Mouse (Mus musculus): ENCODE measurements around the gene Obscn.
"Not testable (repeated sequence)": the region's sequence is repeated elsewhere in the genome, so short reads cannot be mapped to it uniquely, and the experiment has no call there.

The Obscn gene

DNA sequence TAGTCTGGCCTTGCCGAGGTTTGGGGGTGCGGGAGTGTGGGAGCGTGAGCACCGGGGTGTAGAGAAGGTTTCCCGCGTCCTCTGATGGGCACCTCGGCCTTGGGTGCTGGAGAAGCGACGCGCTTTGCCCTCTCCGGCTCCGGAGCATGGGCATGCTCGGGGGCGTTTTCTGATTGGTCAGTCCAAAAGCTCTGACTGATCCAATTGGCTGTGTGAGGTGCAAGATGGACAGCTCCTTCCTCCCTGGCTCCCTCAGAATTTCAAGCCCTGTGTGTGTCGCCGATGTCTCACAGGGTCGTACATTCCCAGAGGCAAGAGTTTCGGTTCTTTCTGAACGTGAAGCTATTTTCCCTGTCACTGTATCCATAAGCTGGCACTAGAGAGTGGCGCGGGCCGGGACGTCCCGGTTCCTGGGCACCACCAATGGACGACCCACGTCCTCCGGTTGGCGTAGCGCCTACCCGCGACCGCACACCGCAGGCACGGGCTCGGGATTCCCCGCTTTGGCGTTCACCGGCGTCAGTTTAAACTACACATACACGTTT lies 176.2 kb downstream of the Obscn start:
- peak; percentile 74 for DNase-seq (ENCODE audit: low spot score)

DNA sequence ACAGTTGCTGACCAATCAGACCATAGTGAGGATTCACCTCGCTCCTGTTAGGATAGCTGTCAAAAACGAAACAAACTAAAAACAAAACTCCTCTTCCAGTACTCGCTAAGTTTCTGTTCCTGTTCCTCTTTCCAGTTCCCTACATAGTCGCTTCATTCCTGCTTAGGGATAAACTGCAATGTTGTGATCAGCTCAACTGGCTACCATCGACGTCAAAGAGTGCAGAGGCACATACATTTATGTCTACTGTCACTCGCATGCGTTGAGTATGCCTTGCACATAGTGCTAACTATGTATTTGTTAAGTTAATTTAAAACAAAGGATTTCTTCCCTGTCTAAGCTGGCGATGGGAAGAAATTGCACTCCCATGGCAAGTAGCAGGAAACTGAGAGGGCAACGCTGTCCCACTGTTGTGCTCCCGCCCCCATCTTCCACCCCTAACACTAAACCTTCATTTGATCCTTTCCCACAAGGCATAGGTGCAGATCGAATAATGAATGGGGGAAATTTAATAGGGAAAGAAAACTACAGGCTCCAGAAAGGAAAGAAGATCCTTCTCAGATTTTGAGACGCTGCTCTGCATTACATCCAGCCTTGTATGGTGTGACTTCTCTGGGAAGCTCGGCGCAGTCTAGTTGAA lies 176.9 kb downstream of the Obscn start:
- DNase-seq (ENCODE audit: low spot score), result no peak

DNA sequence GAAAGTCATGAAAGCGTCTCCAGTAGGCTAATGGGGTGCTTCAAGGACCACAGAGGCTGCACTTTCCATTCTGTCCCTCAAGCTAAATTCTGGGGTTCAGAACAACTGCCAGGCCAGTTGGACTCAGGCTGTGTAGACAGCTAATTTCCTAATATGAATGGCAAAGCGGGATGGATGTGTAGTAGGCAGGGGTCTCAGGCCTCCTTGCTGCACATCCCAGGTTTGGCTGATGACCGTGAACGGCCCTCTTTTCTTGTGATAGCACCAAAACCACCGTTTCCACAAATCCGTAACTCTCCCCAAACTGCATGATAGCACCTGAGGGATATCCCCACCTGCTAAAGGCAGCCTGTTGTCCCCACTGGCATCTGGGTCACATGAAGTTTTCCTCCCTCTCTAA lies 177.7 kb downstream of the Obscn start:
- no peak for DNase-seq (ENCODE audit: low spot score)

DNA sequence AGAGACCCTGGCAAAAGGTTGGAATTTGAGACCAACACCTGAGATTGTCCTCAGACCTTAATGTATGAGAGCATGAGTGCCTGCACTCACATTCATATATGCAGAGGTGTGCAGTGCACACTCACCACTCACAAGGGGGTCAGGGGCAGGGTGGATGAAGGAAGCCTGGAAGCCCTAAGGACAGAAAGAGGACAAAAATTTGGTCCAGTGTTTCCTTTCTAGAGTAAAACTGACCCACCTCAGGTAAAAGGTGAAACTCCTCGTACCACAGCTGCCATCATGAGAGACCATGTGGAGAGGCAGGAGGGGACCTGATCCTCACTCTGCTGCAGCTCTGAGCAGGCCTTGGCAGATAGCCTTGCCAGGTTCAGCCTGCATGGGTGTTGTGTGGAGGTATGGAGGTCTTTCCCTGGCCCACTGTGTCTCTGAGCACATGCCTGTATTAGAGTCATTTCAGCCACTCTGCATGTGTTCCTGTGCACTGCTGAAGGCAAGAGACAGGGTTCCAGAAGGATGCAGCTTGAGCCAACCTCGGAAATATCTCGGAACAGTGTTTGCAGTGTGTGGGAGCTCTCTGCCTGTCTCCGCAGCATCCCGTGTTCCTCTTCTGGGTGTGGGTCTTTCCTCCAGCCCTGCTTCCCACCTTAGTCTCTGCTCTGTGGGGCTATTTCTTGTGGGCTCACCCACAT lies 178.8 kb downstream of the Obscn start:
- DNase-seq (ENCODE audit: low spot score), result no peak

DNA sequence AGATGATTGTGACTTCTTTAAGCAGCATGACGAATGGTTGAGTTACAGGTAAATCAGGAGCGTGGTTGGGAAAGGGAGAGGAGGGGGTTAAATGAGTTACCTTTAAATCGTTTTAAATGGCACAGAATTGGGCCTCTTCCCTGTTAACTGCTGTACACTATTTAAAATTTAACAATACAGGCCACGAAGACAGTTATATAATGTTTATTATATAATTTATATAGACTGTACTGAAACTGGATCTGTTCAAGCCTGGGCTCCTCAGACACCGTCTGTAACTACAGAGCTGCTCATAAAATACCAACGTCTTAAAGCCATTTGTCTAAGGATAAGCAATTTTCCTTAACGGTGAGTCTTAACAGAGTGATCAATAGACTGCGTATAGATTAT lies 180.3 kb downstream of the Obscn start:
- no peak for DNase-seq (ENCODE audit: low spot score)

DNA sequence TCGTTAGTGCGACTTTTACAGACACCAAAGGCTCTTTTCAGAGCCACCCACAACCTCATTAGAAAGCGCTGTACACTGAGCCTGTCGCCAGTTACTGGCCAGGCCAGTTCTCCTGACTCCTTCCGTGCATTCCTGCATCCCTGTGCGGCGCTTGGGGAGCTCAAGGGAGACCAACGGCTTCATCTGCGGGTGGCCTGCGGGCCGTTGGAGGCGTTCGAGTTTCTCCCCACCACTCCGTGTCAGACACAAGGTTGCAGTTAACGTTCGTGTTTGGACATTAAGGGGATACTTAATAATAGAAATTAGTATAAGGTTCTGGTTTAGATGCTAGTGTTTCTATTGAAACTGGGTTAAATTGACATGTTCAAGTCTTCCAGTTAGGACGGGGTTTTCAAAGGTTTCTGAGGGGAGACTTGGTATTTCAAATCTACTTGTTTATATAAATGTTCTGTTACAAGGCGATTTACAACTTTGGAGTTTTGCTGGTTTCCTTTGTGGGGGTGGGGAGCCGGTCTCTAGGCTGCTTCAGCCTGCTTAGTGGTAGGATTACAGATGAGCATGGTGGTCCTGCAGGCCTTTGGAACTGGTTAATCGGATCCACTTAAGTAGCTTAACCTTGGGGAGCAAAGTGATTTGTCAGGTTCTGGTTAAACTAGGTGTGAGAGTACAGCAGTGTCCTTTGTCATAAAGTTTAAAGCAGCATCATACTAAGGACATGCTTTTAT lies 180.9 kb downstream of the Obscn start:
- no peak for DNase-seq (ENCODE audit: low spot score)

DNA sequence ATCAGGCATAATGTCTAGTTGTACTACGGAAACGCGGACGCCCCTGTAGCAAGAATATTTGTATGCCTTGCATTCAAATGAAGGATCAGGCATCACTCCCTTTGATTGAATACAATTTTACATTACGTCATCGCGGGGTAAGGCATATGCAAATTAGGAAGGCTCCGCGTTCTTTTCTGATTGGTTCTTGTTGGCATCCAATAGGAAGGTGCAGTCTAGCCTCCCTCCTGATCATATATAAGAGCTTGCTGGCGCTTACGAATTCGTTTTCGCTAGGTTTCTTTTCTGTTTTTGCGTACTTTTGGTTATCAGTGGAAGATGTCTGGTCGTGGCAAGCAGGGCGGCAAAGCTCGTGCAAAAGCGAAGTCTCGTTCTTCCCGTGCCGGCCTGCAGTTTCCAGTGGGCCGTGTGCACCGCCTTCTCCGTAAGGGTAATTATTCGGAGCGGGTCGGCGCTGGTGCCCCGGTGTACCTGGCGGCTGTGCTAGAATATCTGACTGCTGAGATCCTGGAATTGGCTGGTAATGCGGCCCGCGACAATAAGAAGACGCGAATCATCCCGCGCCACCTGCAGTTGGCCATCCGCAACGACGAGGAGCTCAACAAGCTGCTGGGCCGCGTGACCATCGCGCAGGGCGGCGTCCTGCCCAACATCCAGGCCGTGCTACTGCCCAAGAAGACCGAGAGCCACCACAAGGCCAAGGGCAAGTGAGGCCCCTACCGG lies 181.6 kb downstream of the Obscn start, which contains the start of the genes Hist3h2a and Trim17:
Hist3h2a (plus strand) TSS at position 266 of the 723 bp plus-strand sequence.
Trim17 (plus strand) TSS at position 266 of the 723 bp plus-strand sequence.
- peak; percentile 90 for DNase-seq (ENCODE audit: low spot score)

DNA sequence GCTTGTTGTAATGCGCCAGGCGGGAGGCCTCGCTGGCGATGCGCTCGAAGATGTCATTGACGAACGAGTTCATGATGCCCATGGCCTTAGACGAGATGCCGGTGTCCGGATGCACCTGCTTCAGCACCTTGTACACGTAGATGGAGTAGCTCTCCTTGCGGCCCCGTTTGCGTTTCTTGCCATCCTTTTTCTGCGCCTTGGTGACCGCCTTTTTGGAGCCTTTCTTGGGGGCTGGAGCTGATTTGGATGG lies 182.1 kb downstream of the Obscn start:
- not testable (repeated sequence) for DNase-seq (ENCODE audit: low spot score)

DNA sequence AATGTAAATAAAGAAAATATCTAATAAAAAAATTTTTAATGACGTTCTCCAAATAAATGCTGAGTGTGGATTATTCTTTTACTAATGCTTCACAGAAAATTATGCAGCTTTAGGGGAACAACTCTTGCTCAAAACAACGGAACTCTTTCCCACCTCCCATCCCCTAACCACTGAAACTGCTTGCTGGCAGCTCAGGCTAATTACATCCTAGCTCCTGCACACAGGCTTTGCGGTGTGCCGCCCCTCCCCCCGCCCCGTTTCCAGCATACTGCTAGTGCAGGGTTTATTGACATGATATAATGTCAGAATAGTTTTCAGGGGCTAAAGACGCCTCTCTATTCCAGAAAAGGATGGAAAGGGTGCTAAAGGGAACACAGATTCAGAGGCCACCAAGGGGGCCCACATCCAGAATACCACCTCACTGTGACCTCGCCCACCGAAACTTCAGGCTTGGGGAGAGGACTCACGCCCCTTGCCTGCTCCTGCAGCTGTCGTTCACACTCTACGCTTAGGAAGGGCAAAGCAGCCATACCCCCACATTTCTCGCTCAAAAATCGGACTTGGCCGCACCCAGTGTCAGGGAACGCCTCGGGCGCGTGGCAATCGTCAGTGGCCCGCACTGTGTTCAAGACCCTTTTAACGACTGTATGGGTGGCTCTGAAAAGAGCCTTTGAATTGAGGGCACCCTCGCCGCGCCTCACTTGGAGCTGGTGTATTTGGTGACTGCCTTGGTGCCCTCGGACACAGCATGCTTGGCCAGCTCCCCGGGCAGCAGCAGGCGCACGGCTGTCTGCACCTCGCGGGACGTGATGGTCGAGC lies 182.6 kb downstream of the Obscn start:
- peak; percentile 53 for DNase-seq (ENCODE audit: low spot score)

DNA sequence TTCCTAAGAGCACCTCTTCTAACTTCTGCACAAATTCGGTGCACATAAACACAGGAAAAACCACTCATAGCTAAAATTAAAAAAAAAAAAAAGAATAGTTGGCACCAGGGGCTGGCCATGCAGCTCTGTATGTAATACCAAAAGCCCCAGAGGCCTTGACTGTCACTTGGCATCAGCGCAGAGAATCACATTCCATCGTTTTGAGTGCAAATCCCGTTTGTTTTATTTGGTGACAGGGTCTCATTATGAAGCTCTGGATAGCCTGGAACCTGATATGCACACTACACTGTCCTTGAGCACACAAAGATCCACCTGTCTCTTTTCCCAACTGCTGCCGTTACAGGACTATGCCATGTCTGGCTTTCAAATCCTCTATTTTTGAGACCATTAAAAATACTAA lies 185.0 kb downstream of the Obscn start:
- DNase-seq (ENCODE audit: low spot score), result no peak

DNA sequence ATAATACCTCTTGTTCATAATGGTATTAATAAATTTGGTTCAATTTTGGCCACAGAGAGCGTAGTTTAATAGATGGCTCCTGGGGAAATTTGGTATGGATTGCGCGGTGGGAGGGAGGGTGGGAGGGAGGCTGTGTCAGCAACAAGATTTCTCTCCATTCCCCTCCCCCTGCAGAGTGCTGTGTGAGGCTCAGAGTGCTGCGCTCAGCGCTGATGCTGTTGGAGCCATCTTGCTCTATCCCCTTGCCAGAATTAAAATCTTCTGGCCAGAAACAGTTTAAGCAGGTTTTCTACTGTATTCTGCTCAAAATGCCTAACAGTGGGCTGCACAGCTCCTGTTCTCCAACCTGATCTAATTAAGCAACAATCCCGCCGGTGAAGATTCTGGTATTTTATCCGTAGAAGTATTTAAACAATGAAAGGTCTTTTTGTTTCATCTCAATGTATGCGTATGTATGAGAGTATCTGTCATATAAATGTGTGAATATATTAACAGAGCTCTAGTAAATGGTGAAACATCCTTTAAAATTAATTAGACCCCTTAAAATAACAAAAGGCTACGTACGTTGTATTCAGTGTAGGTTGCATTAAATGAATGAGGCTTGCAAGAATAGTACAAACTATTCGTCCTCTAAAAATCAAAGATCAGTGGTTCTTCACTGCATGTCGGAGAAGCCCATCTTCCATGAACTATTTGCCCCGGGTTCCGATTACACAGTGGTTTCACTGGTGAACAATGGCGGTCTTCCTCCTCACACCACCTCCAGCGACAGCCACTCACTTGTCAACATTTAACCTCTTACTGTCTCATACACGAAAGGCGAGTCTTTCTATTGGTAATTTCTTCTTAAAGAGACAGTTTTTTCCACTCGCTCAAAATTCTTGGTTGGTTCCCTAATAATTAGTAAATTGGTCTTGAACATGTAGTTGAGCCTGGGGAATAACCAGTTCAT lies 186.4 kb downstream of the Obscn start:
- no peak for DNase-seq (ENCODE audit: low spot score)

DNA sequence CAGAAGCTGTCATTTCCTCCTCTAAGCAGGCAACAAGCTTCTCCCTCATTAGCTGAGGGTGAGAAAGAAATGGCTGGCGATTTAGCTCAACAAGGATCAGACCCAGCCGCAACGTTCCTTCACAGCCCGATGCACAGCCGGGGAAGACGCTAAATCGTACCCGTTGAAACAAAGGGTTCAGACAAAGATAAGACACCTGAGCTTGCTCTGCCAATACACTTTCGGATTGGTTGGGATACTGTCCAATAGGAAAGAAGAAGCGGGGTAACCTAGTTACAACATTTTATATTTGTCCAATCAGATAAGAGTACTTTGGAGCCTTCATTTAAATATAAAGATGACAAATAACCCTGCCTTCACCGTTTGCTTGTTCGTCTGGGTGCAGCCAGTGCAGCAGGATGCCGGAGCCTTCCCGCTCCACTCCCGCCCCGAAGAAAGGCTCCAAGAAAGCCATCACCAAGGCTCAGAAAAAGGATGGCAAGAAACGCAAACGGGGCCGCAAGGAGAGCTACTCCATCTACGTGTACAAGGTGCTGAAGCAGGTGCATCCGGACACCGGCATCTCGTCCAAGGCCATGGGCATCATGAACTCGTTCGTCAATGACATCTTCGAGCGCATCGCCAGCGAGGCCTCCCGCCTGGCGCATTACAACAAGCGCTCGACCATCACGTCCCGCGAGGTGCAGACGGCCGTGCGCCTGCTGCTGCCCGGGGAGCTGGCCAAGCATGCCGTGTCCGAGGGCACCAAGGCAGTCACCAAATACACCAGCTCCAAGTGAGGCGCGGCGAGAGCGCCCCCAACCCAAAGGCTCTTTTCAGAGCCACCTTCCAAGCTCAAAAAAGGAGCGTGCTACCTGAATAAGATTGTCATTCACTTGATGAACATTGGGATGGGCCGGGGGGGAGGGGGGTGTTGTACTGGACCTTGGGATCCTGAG lies 187.4 kb downstream of the Obscn start, which contains the start of gene Hist3h2ba:
Hist3h2ba (plus strand) TSS at position 379 of the 938 bp plus-strand sequence.
- no peak for DNase-seq (ENCODE audit: low spot score)

DNA sequence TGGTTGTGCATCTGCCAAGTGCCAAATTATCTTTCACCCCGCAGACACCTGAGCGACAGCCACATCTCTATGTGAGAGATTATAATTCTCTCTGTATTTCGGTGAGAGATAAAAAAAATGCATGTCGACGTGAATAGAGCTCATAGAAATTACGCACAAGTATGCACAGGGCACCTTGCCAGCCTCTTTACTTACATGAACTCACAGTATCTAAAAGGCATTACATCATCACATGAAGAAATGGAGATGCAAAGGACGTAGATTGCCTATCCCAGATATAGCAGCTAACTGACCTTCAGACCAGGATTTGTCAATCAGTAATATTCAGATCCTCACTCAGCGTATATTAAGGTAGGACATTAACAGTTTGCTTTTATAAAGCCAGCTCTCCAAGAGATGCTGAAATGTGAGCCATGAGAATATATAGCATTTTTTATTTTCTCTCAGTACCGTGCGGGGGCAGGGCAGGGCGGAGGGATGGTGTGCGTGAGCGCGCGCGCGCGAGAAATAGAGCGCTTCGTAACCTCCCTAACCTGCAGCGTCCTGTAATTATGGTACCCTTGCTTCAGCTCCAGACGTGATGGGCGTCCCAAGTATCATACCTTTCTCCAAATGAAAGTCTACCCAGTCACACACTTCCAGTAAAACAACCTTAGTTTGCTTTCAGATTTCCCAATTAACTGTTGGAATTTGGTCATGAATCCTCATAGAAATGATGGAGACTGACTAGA lies 188.2 kb downstream of the Obscn start:
- no peak for DNase-seq (ENCODE audit: low spot score)

DNA sequence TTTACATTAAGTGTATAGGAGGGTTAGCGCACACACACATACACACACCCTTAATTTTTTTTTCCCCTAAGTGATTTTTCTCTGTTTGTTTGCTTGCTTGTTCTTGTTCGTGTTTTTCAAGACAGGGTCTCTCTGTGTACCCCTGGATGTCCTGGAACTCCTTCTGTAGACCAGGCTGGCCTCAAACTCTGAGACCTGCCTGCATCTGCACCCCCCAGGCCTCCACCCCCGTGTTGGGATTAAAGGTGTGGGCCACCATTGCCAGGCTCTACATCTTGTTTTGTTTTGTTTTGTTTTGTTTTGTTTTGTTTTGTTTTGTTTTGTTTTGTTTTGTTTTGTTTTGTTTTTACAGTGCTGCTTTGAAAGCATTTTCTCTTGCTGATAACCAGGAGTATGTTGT lies 188.9 kb downstream of the Obscn start:
- no peak for DNase-seq (ENCODE audit: low spot score)

Data from testis, postnatal 10 days (tissue).